Mouse (Mus musculus): ENCODE results near the gene Lpcat4. TPM values are rescaled to one million over a fixed set of nuclear protein-coding genes. Genes with fewer than 3 reads are reported as not detected.
A peak's percentile ranks its signal among the peaks of the same experiment; 100 is the strongest.
"Not testable (repeated sequence)": the region's sequence is repeated elsewhere in the genome, so short reads cannot be mapped to it uniquely, and the experiment has no call there.

Lpcat4 gene
- polyA plus RNA-seq, 1 experiment: 48.6 TPM

- 33% methylated on average over 8 of the region's 8 CpGs for WGBS
- peaks cover 4% of the 10 kb centered on the region; the same call in 1 of the 2 replicates for H3K4me1 ChIP-seq (ENCODE audit: control insufficient read depth, insufficient read depth, low read length)
- peak overlapping the region; percentile 68 for H3K4me3 ChIP-seq (replicated peaks; ENCODE audit: extremely low read depth, low read depth, low read length)
- DNase-seq: no peak
- no peak for TF ChIP-seq CTCF (IDR thresholded peaks at IDR 0.05; ENCODE audit: insufficient read depth, low read length)
Observed at GRCm38 (mm10) chr2:112267547-112268269, 28.4 kb downstream of the Lpcat4 start.

DNA sequence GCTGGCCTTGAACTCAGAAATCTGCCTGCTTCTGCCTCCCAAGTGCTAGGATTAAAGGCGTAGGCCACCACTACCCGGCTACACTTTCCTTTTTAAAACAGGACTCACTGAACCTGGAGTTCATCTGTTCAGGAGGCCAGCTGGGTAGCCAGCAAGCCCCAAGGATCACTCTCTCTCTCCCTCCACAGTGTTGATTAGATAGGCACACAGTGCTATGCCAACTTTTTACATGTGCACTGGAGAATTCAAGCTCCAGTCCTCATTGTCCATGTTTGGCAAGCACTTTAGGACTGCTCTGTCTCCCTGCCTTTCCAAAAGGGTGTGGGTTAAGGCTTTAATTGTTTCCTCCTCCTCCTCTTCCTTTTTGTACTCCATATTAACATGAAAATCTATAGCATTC lies 30.7 kb downstream of the Lpcat4 start:
- 80% methylated on average over 2 of the region's 2 CpGs for WGBS
- no peak for TF ChIP-seq POLR2A (IDR thresholded peaks at IDR 0.05; ENCODE audit: borderline replicate concordance, extremely low read depth, low read depth, low read length)
- no peak for TF ChIP-seq CTCF (IDR thresholded peaks at IDR 0.05; ENCODE audit: insufficient read depth, low read length)
- Histone ChIP-seq H3K4me3 (replicated peaks; ENCODE audit: extremely low read depth, low read depth, low read length) (no peak overlapping the region), H3K4me1 (ENCODE audit: control insufficient read depth, insufficient read depth, low read length) (peaks cover 3% of the 10 kb centered on the region; the same call in 1 of the 2 replicates)
- no peak for DNase-seq

GRCm38 (mm10) chr2:112272909-112273308 lies 33.6 kb downstream of the Lpcat4 start:
- H3K4me3 ChIP-seq (replicated peaks; ENCODE audit: extremely low read depth, low read depth, low read length): no peak overlapping the region
- peaks cover 3% of the 10 kb centered on the region; the same call in 1 of the 2 replicates for H3K4me1 ChIP-seq (ENCODE audit: control insufficient read depth, insufficient read depth, low read length)
- DNase-seq: no peak
- WGBS: 88% methylated on average over 2 of the region's 2 CpGs
- TF ChIP-seq POLR2A (IDR thresholded peaks at IDR 0.05; ENCODE audit: borderline replicate concordance, extremely low read depth, low read depth, low read length) (no peak), CTCF (IDR thresholded peaks at IDR 0.05; ENCODE audit: insufficient read depth, low read length) (no peak)

DNA sequence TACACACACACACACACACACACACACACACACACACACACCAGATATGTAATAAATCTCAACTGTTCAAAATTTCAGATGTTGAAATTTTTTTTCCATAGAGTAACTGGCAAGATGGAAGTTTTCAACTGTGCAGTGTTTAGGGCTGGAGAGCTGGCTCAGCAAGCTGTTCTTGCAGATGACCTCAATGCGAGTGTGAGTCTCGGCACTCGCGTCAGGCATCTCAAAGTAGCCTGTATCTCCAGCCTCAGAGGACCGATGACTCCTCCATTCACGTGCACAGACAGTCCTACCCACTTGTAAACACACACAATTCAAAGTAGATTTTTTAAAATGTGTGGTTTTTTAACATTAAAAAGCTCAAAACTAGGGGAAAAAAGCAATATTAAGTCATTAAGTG lies 34.2 kb downstream of the Lpcat4 start:
- peaks cover 3% of the 10 kb centered on the region; the same call in 1 of the 2 replicates for H3K4me1 ChIP-seq (ENCODE audit: control insufficient read depth, insufficient read depth, low read length)
- no peak overlapping the region for H3K4me3 ChIP-seq (replicated peaks; ENCODE audit: extremely low read depth, low read depth, low read length)
- 80% methylated on average over 6 of the region's 6 CpGs for WGBS
- DNase-seq: no peak
- no peak for TF ChIP-seq POLR2A (IDR thresholded peaks at IDR 0.05; ENCODE audit: borderline replicate concordance, extremely low read depth, low read depth, low read length)
- TF ChIP-seq CTCF (IDR thresholded peaks at IDR 0.05; ENCODE audit: insufficient read depth, low read length): no peak

GRCm38 (mm10) chr2:112276870-112277269 lies 37.6 kb downstream of the Lpcat4 start:
- TF ChIP-seq CTCF (IDR thresholded peaks at IDR 0.05; ENCODE audit: insufficient read depth, low read length) (no peak), POLR2A (IDR thresholded peaks at IDR 0.05; ENCODE audit: borderline replicate concordance, extremely low read depth, low read depth, low read length) (no peak)
- no peak overlapping the region for H3K4me3 ChIP-seq (replicated peaks; ENCODE audit: extremely low read depth, low read depth, low read length)
- no peaks in the 10 kb centered on the region; the same call in 1 of the 2 replicates for H3K4me1 ChIP-seq (ENCODE audit: control insufficient read depth, insufficient read depth, low read length)
- DNase-seq: no peak
- WGBS: 86% methylated on average over 3 of the region's 3 CpGs

DNA sequence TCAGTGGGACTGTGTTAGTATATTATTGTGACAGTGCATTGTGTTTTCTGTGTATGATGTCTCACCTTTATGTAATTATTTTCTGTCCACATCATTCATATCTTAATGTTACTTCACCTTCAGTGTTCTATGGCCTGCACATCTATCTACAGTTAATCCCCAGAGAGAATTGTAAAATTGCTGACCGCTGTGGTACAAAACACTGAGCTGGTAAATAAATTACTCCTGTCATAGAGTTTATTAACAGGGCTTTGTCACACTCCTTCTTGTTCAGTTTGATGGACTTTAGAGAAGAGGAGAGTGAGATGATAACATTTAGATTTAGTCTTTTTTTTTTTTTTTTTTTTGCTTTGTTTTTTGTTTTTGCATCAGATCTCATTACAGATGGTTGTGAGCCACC lies 43.6 kb downstream of the Lpcat4 start:
- Histone ChIP-seq H3K4me1 (ENCODE audit: control insufficient read depth, insufficient read depth, low read length) (no peaks in the 10 kb centered on the region; the same call in none of the 2 replicates), H3K4me3 (replicated peaks; ENCODE audit: extremely low read depth, low read depth, low read length) (no peak overlapping the region)
- WGBS: 96% methylated on average over 1 of the region's 1 CpGs
- DNase-seq: no peak
- no peak for TF ChIP-seq POLR2A (IDR thresholded peaks at IDR 0.05; ENCODE audit: borderline replicate concordance, extremely low read depth, low read depth, low read length)
- TF ChIP-seq CTCF (IDR thresholded peaks at IDR 0.05; ENCODE audit: insufficient read depth, low read length): no peak

- DNase-seq: peak; percentile 68
- TF ChIP-seq CTCF (IDR thresholded peaks at IDR 0.05; ENCODE audit: insufficient read depth, low read length): no peak
- peak; percentile 73; the same call in 1 of the 2 replicates for TF ChIP-seq POLR2A (IDR thresholded peaks at IDR 0.05; ENCODE audit: borderline replicate concordance, extremely low read depth, low read depth, low read length)
- WGBS: 7% methylated on average over 21 of the region's 21 CpGs
Observed at GRCm38 (mm10) chr2:112284363-112285030, 45.2 kb downstream of the Lpcat4 start.

DNA sequence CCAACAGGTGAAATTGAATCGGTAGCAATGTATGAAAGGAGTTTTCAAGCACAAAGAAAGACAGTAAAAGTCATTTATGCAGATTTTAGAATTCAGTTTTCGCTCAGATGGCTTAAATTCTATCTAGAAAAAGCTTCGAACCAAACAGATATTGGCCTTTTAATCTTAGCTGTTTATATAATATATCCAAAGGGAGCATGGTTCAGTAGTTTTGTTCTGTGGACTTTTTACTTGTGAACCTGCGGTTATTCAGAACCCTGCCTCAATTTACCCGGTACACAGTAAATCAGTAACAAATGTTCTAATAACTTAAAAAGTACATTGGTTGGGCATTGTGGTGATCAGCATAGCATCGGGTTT lies 45.7 kb downstream of the Lpcat4 start:
- 48% methylated on average over 6 of the region's 6 CpGs for WGBS
- peak overlapping the region; percentile 72 for H3K4me3 ChIP-seq (replicated peaks; ENCODE audit: extremely low read depth, low read depth, low read length)
- no peak for TF ChIP-seq POLR2A (IDR thresholded peaks at IDR 0.05; ENCODE audit: borderline replicate concordance, extremely low read depth, low read depth, low read length)
- no peak for TF ChIP-seq CTCF (IDR thresholded peaks at IDR 0.05; ENCODE audit: insufficient read depth, low read length)
- DNase-seq: no peak
- no peaks in the 10 kb centered on the region; the same call in 1 of the 2 replicates for H3K4me1 ChIP-seq (ENCODE audit: control insufficient read depth, insufficient read depth, low read length)

More at GRCm38 (mm10) chr2:112284363-112285030, 45.2 kb downstream of the Lpcat4 start:
- peak overlapping the region; percentile 72 for H3K4me3 ChIP-seq (replicated peaks; ENCODE audit: extremely low read depth, low read depth, low read length)
- no peaks in the 10 kb centered on the region; the same call in 1 of the 2 replicates for H3K4me1 ChIP-seq (ENCODE audit: control insufficient read depth, insufficient read depth, low read length)

DNA sequence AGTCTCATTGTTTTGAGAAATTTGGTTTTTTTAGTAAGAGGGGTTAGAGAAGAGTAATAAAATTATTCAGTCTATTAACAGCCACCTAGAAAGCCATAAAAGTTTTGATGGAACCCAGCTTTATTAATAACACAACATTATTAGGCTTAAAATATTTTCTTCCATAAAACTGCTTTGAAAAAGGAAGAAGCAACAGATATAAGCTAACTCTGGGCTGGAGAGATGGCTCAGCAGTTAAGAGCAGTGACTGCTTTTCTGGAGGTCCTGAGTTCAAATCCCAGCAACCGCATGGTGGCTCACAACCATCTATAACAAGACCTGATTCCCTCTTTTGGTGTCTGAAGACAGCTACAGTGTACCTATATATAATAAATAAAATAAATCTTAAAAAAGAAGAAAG lies 46.8 kb downstream of the Lpcat4 start:
- not testable (repeated sequence) for H3K4me3 ChIP-seq (replicated peaks; ENCODE audit: extremely low read depth, low read depth, low read length); DNase-seq; H3K4me1 ChIP-seq (ENCODE audit: control insufficient read depth, insufficient read depth, low read length)
- WGBS: 96% methylated on average over 1 of the region's 1 CpGs

GRCm38 (mm10) chr2:112287059-112287458 lies 47.8 kb downstream of the Lpcat4 start:
- Histone ChIP-seq H3K4me1 (ENCODE audit: control insufficient read depth, insufficient read depth, low read length) (no peaks in the 10 kb centered on the region; the same call in 1 of the 2 replicates), H3K4me3 (replicated peaks; ENCODE audit: extremely low read depth, low read depth, low read length) (no peak overlapping the region)
- TF ChIP-seq CTCF (IDR thresholded peaks at IDR 0.05; ENCODE audit: insufficient read depth, low read length) (no peak), POLR2A (IDR thresholded peaks at IDR 0.05; ENCODE audit: borderline replicate concordance, extremely low read depth, low read depth, low read length) (no peak)
- no peak for DNase-seq
- WGBS: 53% methylated on average over 4 of the region's 4 CpGs

Data from lung, adult 2 months (tissue).